Mouse (Mus musculus) spleen, adult 2 months (tissue): ENCODE measurements around the gene Wscd1. TPM values are rescaled to one million over a fixed set of nuclear protein-coding genes. Genes with fewer than 3 reads are reported as not detected.

Experiments used
- DNase-seq, 2 experiments: peaks; one replicate each; pipeline versions ENCODE4 v3.0.0 to v3.0.0-alpha.2; 2012 to 2021; ENCODE audit warnings: low spot score in 2 of 2, low read depth in 1 of 2
- H3K27ac ChIP-seq: fragments of 200-500 bp; 2 replicates; pipeline ENCODE4 v1.5.1; 2012; ENCODE audit warnings: low read length, inconsistent platforms; ENCODE audit not compliant: insufficient read depth
- H3K27me3 ChIP-seq: fragments of 200-500 bp; 2 replicates; pipeline ENCODE4 v1.6.1; 2012; ENCODE audit warnings: mild to moderate bottlenecking, moderate library complexity, low read length, inconsistent platforms; ENCODE audit not compliant: control insufficient read depth, insufficient read depth
- H3K36me3 ChIP-seq: fragments of 200-500 bp; 2 replicates; pipeline ENCODE4 v1.6.1; 2012; ENCODE audit warnings: mild to moderate bottlenecking, low read length, inconsistent platforms; ENCODE audit not compliant: control insufficient read depth, insufficient read depth
- H3K4me1 ChIP-seq: fragments of 200-500 bp; 2 replicates; pipeline ENCODE4 v1.6.1; 2011; ENCODE audit warnings: inconsistent platforms; ENCODE audit not compliant: control insufficient read depth, insufficient read depth, insufficient read length
- H3K4me3 ChIP-seq: fragments of 200-500 bp; 2 replicates; pipeline ENCODE4 v1.5.1; 2011; ENCODE audit warnings: mild to moderate bottlenecking, inconsistent platforms; ENCODE audit not compliant: insufficient read depth, insufficient read length; ENCODE audit errors: extremely low read depth
- CTCF ChIP-seq: fragments of 200-500 bp; IDR thresholded peaks from 2 replicates; pipeline ENCODE4 v1.5.1; 2011; ENCODE audit warnings: mild to moderate bottlenecking, inconsistent platforms; ENCODE audit not compliant: insufficient read depth, insufficient read length, insufficient replicate concordance; ENCODE audit errors: extremely low read depth
- POLR2A ChIP-seq: fragments of 200-500 bp; IDR thresholded peaks from 2 replicates; pipeline ENCODE4 v1.6.1; 2011; ENCODE audit warnings: low read depth, low read length, inconsistent platforms
- WGBS: fragments of 180-500 bp; shearing (Covaris S2); methylation state at CpG from one replicate; pipeline ENCODE4 v1.1.7; 2018; 5-methylcytosine and 5-hydroxymethylcytosine counted together
- polyA plus RNA-seq: library from polyadenylated mRNA; depleted of rRNA; stranded (reverse); fragments of >200 nt; gene quantifications from 2 replicates; pipeline ENCODE4 v1.2.3, GENCODE M21; 2012

Gene Wscd1
- polyA plus RNA-seq, 1 experiment = 0.68 TPM

- no peaks in the 10 kb centered on the region for H3K4me1 ChIP-seq
- peaks cover 4% of the 10 kb centered on the region; the same call in 1 of the 2 replicates for H3K27me3 ChIP-seq
- H3K36me3 ChIP-seq = no peaks in the 10 kb centered on the region
- 5% methylated on average over 60 of the region's 60 CpGs for WGBS
- DNase-seq = no peak
- no peak overlapping the region for H3K27ac ChIP-seq
- H3K4me3 ChIP-seq = no peak overlapping the region
- no peak for TF ChIP-seq POLR2A
Observed at GRCm38 (mm10) chr11:71750534-71751173, 934 bp downstream of the Wscd1 start.

GRCm38 (mm10) chr11:71751174-71751611, 1.5 kb downstream of the Wscd1 start:
- TF ChIP-seq POLR2A (no peak), CTCF (no peak)
- WGBS = 2% methylated on average over 41 of the region's 41 CpGs

DNA sequence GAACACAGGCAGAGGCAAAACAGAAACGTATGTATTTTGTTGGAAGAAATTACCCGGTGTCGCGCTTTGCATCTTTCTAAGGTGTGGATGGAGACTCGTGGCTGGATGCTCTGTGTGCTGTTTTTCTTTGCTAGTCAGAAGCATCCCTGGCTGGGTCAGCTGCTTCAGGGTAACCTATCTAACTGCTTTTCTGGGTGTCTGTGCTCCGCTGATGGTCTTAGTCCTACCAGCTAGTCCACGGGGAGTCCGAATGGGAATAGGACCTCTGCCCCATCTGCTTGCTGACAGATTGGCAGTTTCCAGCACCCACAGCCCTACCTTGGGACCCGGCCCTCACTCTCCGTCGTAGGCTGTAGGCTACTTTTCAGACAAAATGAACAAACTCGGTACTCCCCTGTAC, 2.0 kb downstream of the Wscd1 start:
- H3K4me3 ChIP-seq = no peak overlapping the region
- WGBS = 40% methylated on average over 12 of the region's 12 CpGs
- no peak overlapping the region for H3K27ac ChIP-seq
- no peak for DNase-seq
- no peaks in the 10 kb centered on the region for H3K4me1 ChIP-seq
- no peaks in the 10 kb centered on the region for H3K36me3 ChIP-seq
- H3K27me3 ChIP-seq = peaks cover 4% of the 10 kb centered on the region; the same call in 1 of the 2 replicates
- TF ChIP-seq POLR2A = no peak
- no peak for TF ChIP-seq CTCF

More at GRCm38 (mm10) chr11:71751174-71751611, 1.5 kb downstream of the Wscd1 start:
- no peaks in the 10 kb centered on the region for H3K4me1 ChIP-seq
- no peak overlapping the region for H3K4me3 ChIP-seq
- peaks cover 4% of the 10 kb centered on the region; the same call in 1 of the 2 replicates for H3K27me3 ChIP-seq
- no peak for DNase-seq
- no peaks in the 10 kb centered on the region for H3K36me3 ChIP-seq
- no peak overlapping the region for H3K27ac ChIP-seq

GRCm38 (mm10) chr11:71752626-71753025, 2.9 kb downstream of the Wscd1 start:
- no peaks in the 10 kb centered on the region for H3K4me1 ChIP-seq
- peaks cover 4% of the 10 kb centered on the region; the same call in 1 of the 2 replicates for H3K27me3 ChIP-seq
- H3K27ac ChIP-seq = no peak overlapping the region
- WGBS = 86% methylated on average over 3 of the region's 3 CpGs
- H3K36me3 ChIP-seq = no peaks in the 10 kb centered on the region
- no peak for TF ChIP-seq CTCF
- TF ChIP-seq POLR2A = no peak
- DNase-seq = no peak
- H3K4me3 ChIP-seq = no peak overlapping the region

GRCm38 (mm10) chr11:71755115-71755514, 5.4 kb downstream of the Wscd1 start:
- no peak for DNase-seq
- H3K4me1 ChIP-seq = no peaks in the 10 kb centered on the region
- peaks cover 4% of the 10 kb centered on the region; the same call in 1 of the 2 replicates for H3K27me3 ChIP-seq
- H3K4me3 ChIP-seq = no peak overlapping the region
- TF ChIP-seq POLR2A (no peak), CTCF (no peak)
- no peaks in the 10 kb centered on the region for H3K36me3 ChIP-seq
- H3K27ac ChIP-seq = no peak overlapping the region
- WGBS = 55% methylated on average over 2 of the region's 2 CpGs

GRCm38 (mm10) chr11:71756325-71756724, 6.6 kb downstream of the Wscd1 start:
- no peak for DNase-seq
- Histone ChIP-seq H3K36me3 (no peaks in the 10 kb centered on the region), H3K4me1 (no peaks in the 10 kb centered on the region), H3K27ac (no peak overlapping the region), H3K4me3 (no peak overlapping the region), H3K27me3 (0 out of 2 replicates have a peak, but pooled peaks cover under 1% of the 10 kb centered on the region)
- TF ChIP-seq CTCF = no peak
- no peak for TF ChIP-seq POLR2A
- WGBS = 50% methylated on average over 3 of the region's 3 CpGs

DNA sequence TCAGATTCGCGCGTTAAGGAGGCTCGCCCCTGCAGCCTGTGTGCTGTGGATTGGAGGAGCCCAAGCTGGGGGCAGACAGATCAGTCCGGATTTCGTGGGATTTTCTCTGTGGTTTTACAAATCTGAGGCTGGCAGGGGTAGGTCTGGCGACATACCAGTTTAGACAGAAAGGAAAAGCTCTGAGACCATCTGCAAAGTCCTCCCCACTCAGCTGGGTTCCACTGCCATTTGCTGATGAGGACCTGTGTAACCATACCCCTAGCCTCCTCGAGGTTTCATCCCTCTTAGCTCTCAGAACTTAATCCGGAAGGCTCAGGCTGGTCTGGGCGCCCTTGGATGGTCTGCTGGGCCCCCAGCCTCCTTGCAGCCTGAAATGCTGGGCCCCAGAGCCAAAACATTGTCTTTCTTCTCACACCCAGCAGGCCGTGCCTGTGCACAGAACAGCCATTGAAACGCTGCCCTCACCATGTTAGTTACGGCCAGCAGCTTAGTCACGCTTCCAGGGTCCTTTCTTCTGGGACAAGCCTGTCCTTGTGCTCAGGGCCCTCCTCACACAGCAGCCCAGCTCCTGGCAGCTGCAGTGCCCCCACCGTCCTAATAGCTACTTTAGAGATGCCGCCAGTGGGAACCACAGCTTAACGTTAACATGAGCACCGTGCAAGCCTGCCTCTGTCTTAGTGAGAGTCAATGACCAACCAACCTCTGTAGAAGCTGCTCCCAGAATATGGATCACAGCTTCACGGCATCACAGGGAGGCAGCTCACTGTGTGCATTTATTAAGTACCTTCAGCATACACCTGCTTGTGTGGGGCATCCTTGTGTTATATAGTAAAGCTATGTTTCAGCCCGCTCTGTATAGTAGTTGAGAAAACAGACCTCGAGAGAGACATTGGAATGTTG, 8.7 kb downstream of the Wscd1 start:
- no peaks in the 10 kb centered on the region for H3K36me3 ChIP-seq
- TF ChIP-seq POLR2A (no peak), CTCF (no peak)
- DNase-seq = no peak
- H3K4me3 ChIP-seq = no peak overlapping the region
- no peaks in the 10 kb centered on the region for H3K27me3 ChIP-seq
- no peak overlapping the region for H3K27ac ChIP-seq
- H3K4me1 ChIP-seq = no peaks in the 10 kb centered on the region
- 78% methylated on average over 21 of the region's 21 CpGs for WGBS
